Mouse (Mus musculus): ENCODE measurements at regions not wholly inside any gene's neighbourhood (a gene's known extent, or its start where the extent isn't known, plus 50 kb on each side); places are given as distances from the start of the nearest gene placed in this dataset.

- DNase-seq (no peak), ATAC-seq (no peak)
- Histone ChIP-seq H3K9ac (replicated peaks) (no peak overlapping the region), H3K4me1 (ENCODE audit: insufficient read depth) (no peaks in the 10 kb centered on the region), H3K36me3 (replicated peaks; ENCODE audit: insufficient read depth, low read length) (no peaks in the 10 kb centered on the region), H3K27ac (ENCODE audit: low read depth) (no peak overlapping the region), H3K9me3 (ENCODE audit: low read length) (no peaks in the 10 kb centered on the region), H3K27me3 (ENCODE audit: insufficient read depth, low read length) (no peaks in the 10 kb centered on the region), H3K4me2 (ENCODE audit: low read depth, low read length) (no peak overlapping the region), H3K4me3 (ENCODE audit: low read depth, low read length) (no peak overlapping the region)
- TF ChIP-seq CTCF (IDR thresholded peaks at IDR 0.05; ENCODE audit: low read depth): no peak
- no peak for TF ChIP-seq EP300 (IDR thresholded peaks at IDR 0.05; ENCODE audit: low read depth)
- 83% methylated on average over 3 of the region's 3 CpGs for whole genome bisulfite sequencing (ENCODE audit: insufficient replicate concordance)
Measured at GRCm38 (mm10) chr8:76429818-76430217, 469.4 kb upstream of the Nr3c2 start.

GRCm38 (mm10) chr8:76432813-76433212 lies 466.4 kb upstream of the Nr3c2 start:
- no peaks in the 10 kb centered on the region for H3K4me1 ChIP-seq (ENCODE audit: insufficient read depth)
- no peak overlapping the region for H3K27ac ChIP-seq (ENCODE audit: low read depth)
- H3K9ac ChIP-seq (replicated peaks): no peak overlapping the region
- H3K4me3 ChIP-seq (ENCODE audit: low read depth, low read length): no peak overlapping the region
- H3K27me3 ChIP-seq (ENCODE audit: insufficient read depth, low read length): no peaks in the 10 kb centered on the region
- TF ChIP-seq CTCF (IDR thresholded peaks at IDR 0.05; ENCODE audit: low read depth): no peak
- no peak for TF ChIP-seq EP300 (IDR thresholded peaks at IDR 0.05; ENCODE audit: low read depth)
- no peak for ATAC-seq
- H3K9me3 ChIP-seq (ENCODE audit: low read length): no peaks in the 10 kb centered on the region
- no peak for DNase-seq
- H3K36me3 ChIP-seq (replicated peaks; ENCODE audit: insufficient read depth, low read length): no peaks in the 10 kb centered on the region
- H3K4me2 ChIP-seq (ENCODE audit: low read depth, low read length): no peak overlapping the region

- DNase-seq (no peak), ATAC-seq (no peak)
- Histone ChIP-seq H3K9ac (replicated peaks) (no peak overlapping the region), H3K4me3 (ENCODE audit: low read depth, low read length) (no peak overlapping the region), H3K27me3 (ENCODE audit: insufficient read depth, low read length) (no peaks in the 10 kb centered on the region), H3K4me1 (ENCODE audit: insufficient read depth) (no peaks in the 10 kb centered on the region), H3K36me3 (replicated peaks; ENCODE audit: insufficient read depth, low read length) (no peaks in the 10 kb centered on the region), H3K4me2 (ENCODE audit: low read depth, low read length) (no peak overlapping the region), H3K27ac (ENCODE audit: low read depth) (no peak overlapping the region), H3K9me3 (ENCODE audit: low read length) (no peaks in the 10 kb centered on the region)
- TF ChIP-seq EP300 (IDR thresholded peaks at IDR 0.05; ENCODE audit: low read depth): no peak
- TF ChIP-seq CTCF (IDR thresholded peaks at IDR 0.05; ENCODE audit: low read depth): no peak
- WGBS (ENCODE audit: insufficient replicate concordance): 72% methylated on average over 3 of the region's 3 CpGs
Measured at GRCm38 (mm10) chr8:76437951-76438350, 461.3 kb upstream of the Nr3c2 start.

GRCm38 (mm10) chr8:76474464-76475208 lies 424.6 kb upstream of the Nr3c2 start:
- no peak overlapping the region for H3K9ac ChIP-seq (replicated peaks)
- H3K4me1 ChIP-seq (ENCODE audit: insufficient read depth): no peaks in the 10 kb centered on the region
- H3K36me3 ChIP-seq (replicated peaks; ENCODE audit: insufficient read depth, low read length): no peaks in the 10 kb centered on the region
- H3K9me3 ChIP-seq (ENCODE audit: low read length): no peaks in the 10 kb centered on the region
- DNase-seq: no peak
- no peak overlapping the region for H3K27ac ChIP-seq (ENCODE audit: low read depth)
- ATAC-seq: no peak
- no peak overlapping the region for H3K4me2 ChIP-seq (ENCODE audit: low read depth, low read length)
- WGBS (ENCODE audit: insufficient replicate concordance): 59% methylated on average over 5 of the region's 5 CpGs
- no peaks in the 10 kb centered on the region for H3K27me3 ChIP-seq (ENCODE audit: insufficient read depth, low read length)
- no peak for TF ChIP-seq EP300 (IDR thresholded peaks at IDR 0.05; ENCODE audit: low read depth)
- no peak for TF ChIP-seq CTCF (IDR thresholded peaks at IDR 0.05; ENCODE audit: low read depth)
- H3K4me3 ChIP-seq (ENCODE audit: low read depth, low read length): no peak overlapping the region

- WGBS (ENCODE audit: insufficient replicate concordance): 80% methylated on average over 4 of the region's 4 CpGs
- H3K27ac ChIP-seq (ENCODE audit: low read depth): no peak overlapping the region
- H3K27me3 ChIP-seq (ENCODE audit: insufficient read depth, low read length): no peaks in the 10 kb centered on the region
- TF ChIP-seq CTCF (IDR thresholded peaks at IDR 0.05; ENCODE audit: low read depth): no peak
- no peak for TF ChIP-seq EP300 (IDR thresholded peaks at IDR 0.05; ENCODE audit: low read depth)
- H3K4me2 ChIP-seq (ENCODE audit: low read depth, low read length): no peak overlapping the region
- no peaks in the 10 kb centered on the region for H3K9me3 ChIP-seq (ENCODE audit: low read length)
- H3K4me3 ChIP-seq (ENCODE audit: low read depth, low read length): no peak overlapping the region
- DNase-seq: no peak
- no peaks in the 10 kb centered on the region for H3K4me1 ChIP-seq (ENCODE audit: insufficient read depth)
- H3K9ac ChIP-seq (replicated peaks): no peak overlapping the region
- no peak for ATAC-seq
- H3K36me3 ChIP-seq (replicated peaks; ENCODE audit: insufficient read depth, low read length): no peaks in the 10 kb centered on the region
Measured at GRCm38 (mm10) chr8:76478966-76479365, 420.3 kb upstream of the Nr3c2 start.

- no peaks in the 10 kb centered on the region for H3K36me3 ChIP-seq (replicated peaks; ENCODE audit: insufficient read depth, low read length)
- H3K4me1 ChIP-seq (ENCODE audit: insufficient read depth): no peaks in the 10 kb centered on the region
- no peak overlapping the region for H3K4me3 ChIP-seq (ENCODE audit: low read depth, low read length)
- H3K9me3 ChIP-seq (ENCODE audit: low read length): no peaks in the 10 kb centered on the region; the same call in 1 of the 2 replicates
- DNase-seq (no peak), ATAC-seq (no peak)
- H3K4me2 ChIP-seq (ENCODE audit: low read depth, low read length): no peak overlapping the region
- H3K9ac ChIP-seq (replicated peaks): no peak overlapping the region
- WGBS (ENCODE audit: insufficient replicate concordance): 78% methylated on average over 1 of the region's 1 CpGs
- no peak overlapping the region for H3K27ac ChIP-seq (ENCODE audit: low read depth)
- H3K27me3 ChIP-seq (ENCODE audit: insufficient read depth, low read length): no peaks in the 10 kb centered on the region
- no peak for TF ChIP-seq EP300 (IDR thresholded peaks at IDR 0.05; ENCODE audit: low read depth)
- TF ChIP-seq CTCF (IDR thresholded peaks at IDR 0.05; ENCODE audit: low read depth): no peak
Measured at GRCm38 (mm10) chr8:76503621-76504020, 395.6 kb upstream of the Nr3c2 start.
